Mouse (Mus musculus) myocyte (in vitro differentiated cells): ENCODE results near the gene Rusc2. TPM values are rescaled to one million over a fixed set of nuclear protein-coding genes. Genes with fewer than 3 reads are reported as not detected.

ENCODE experiments used
- H3K27me3 ChIP-seq: one replicate; pipeline ENCODE4 v1.6.1; 2011; ENCODE audit not compliant: control insufficient read depth, insufficient read depth, insufficient read length
- H3K36me3 ChIP-seq: one replicate; pipeline ENCODE4 v1.6.1; 2011; ENCODE audit not compliant: control insufficient read depth, insufficient read depth
- H3K4me2 ChIP-seq: one replicate; pipeline ENCODE4 v1.6.1; 2011; ENCODE audit warnings: low read depth, control low read depth
- H3K4me3 ChIP-seq: one replicate; pipeline ENCODE4 v1.5.1; 2011; ENCODE audit warnings: mild to moderate bottlenecking, control low read depth, moderate library complexity
- H3K79me2 ChIP-seq: one replicate; pipeline ENCODE4 v1.6.1; 2011; ENCODE audit not compliant: control insufficient read depth, insufficient read depth
- H3ac ChIP-seq: one replicate; pipeline ENCODE4 v1.6.1; 2011; ENCODE audit not compliant: control insufficient read depth, insufficient read length
- CEBPB ChIP-seq: IDR thresholded peaks from 2 replicates; pipeline ENCODE4 v1.6.1; 2011; ENCODE audit warnings: mild to moderate bottlenecking, moderate library complexity; ENCODE audit not compliant: poor library complexity, insufficient read depth, severe bottlenecking
- E2F4 ChIP-seq: IDR thresholded peaks from one replicate; pipeline ENCODE4 v1.6.1; 2011; ENCODE audit warnings: mild to moderate bottlenecking, control low read depth, moderate library complexity; ENCODE audit not compliant: insufficient read depth
- MAX ChIP-seq: IDR thresholded peaks from one replicate; pipeline ENCODE4 v1.6.1; 2011; ENCODE audit warnings: low read depth, mild to moderate bottlenecking, control low read depth
- MYOD1 ChIP-seq, 3 experiments: IDR thresholded peaks; one replicate each; pipeline ENCODE4 v1.6.1; 2011; ENCODE audit warnings: control low read depth in 2 of 3, low read depth in 2 of 3, mild to moderate bottlenecking in 2 of 3, moderate library complexity in 1 of 3; ENCODE audit not compliant: insufficient read length in 2 of 3, control insufficient read depth in 1 of 3
- MYOG ChIP-seq, 3 experiments: IDR thresholded peaks; one replicate each; pipeline ENCODE4 v1.6.1; 2011; ENCODE audit warnings: control low read depth in 2 of 3, low read depth in 2 of 3, mild to moderate bottlenecking in 2 of 3; ENCODE audit not compliant: insufficient read length in 2 of 3, control insufficient read depth in 1 of 3, insufficient read depth in 1 of 3
- POLR2A ChIP-seq: IDR thresholded peaks from one replicate; pipeline ENCODE4 v1.6.1; 2011; ENCODE audit warnings: low read depth, mild to moderate bottlenecking, control low read depth, moderate library complexity; ENCODE audit not compliant: insufficient read length
- POLR2AphosphoS2 ChIP-seq: IDR thresholded peaks from one replicate; pipeline ENCODE4 v1.6.1; 2011; ENCODE audit warnings: low read depth, control low read depth; ENCODE audit not compliant: insufficient read length
- REST ChIP-seq: IDR thresholded peaks from one replicate; pipeline ENCODE4 v1.6.1; 2011; ENCODE audit warnings: mild to moderate bottlenecking, control low read depth, moderate library complexity; ENCODE audit not compliant: insufficient read depth, insufficient read length
- SRF ChIP-seq: IDR thresholded peaks from one replicate; pipeline ENCODE4 v1.6.1; 2011; ENCODE audit warnings: low read depth; ENCODE audit not compliant: control insufficient read depth, insufficient read length
- TCF12 ChIP-seq: IDR thresholded peaks from one replicate; pipeline ENCODE4 v1.6.1; 2011; ENCODE audit warnings: mild to moderate bottlenecking, control low read depth; ENCODE audit not compliant: poor library complexity, insufficient read depth, severe bottlenecking
- TCF3 ChIP-seq: IDR thresholded peaks from one replicate; pipeline ENCODE4 v1.6.1; 2011; ENCODE audit warnings: low read depth, control low read depth; ENCODE audit not compliant: insufficient read length
- USF1 ChIP-seq: IDR thresholded peaks from one replicate; pipeline ENCODE4 v1.6.1; 2011; ENCODE audit warnings: low read depth, mild to moderate bottlenecking, control low read depth, moderate library complexity
- polyA plus RNA-seq: library from polyadenylated mRNA; unstranded; fragments of >200 nt; fragmentation: generic; extraction: Trizol; gene quantifications from one replicate; pipeline ENCODE4 v1.2.1, GENCODE M21; 2012; ENCODE audit warnings: missing spikeins

The Rusc2 gene
- polyA plus RNA-seq, 1 experiment: 28.2 TPM

DNA sequence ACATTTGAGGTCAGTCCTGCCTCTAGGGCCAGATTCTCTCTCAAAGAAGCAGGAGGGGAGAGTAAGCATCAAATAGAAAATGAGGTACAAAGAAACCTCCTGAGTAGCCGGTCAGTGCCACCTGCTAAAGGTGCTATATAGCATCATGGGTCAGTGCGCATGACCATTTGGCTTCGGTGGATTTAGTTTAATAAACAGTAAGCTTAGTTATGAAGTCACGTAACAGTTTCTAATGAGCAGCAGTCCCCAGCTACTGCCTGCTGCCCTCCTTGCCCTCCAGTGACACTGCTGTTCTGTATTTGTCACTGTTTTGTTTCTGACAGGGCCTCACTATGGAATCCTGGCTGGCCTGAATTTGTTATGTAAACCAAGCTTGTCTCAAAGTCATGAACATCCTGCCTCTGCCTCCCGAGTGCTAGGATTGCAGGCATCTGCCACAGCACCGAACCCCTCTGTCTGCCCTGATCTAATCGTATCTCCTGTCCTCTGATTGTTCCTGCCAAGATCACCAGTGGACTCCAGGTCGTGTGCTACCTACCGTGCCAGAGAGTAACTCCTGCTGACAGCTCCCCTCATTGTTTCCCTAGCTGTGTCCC, 8.2 kb downstream of the Rusc2 start:
- Histone ChIP-seq H3K27me3 (no peaks in the 10 kb centered on the region), H3ac (no peak overlapping the region), H3K4me3 (no peak overlapping the region), H3K79me2 (peaks cover 15% of the 10 kb centered on the region), H3K4me2 (no peak overlapping the region), H3K36me3 (no peaks in the 10 kb centered on the region)
- TF ChIP-seq REST (no peak), CEBPB (no peak), TCF3 (no peak), MYOD1 (IDR thresholded peaks at IDR 0.05; ENCODE audit: control insufficient read depth in 1 of 3, insufficient read length in 2 of 3, low read depth in 2 of 3) (no peak), E2F4 (no peak), MAX (no peak), SRF (no peak), MYOG (IDR thresholded peaks at IDR 0.05; ENCODE audit: control insufficient read depth in 1 of 3, insufficient read depth in 1 of 3, insufficient read length in 2 of 3, low read depth in 2 of 3) (no peak), POLR2AphosphoS2 (no peak), POLR2A (no peak), USF1 (no peak), TCF12 (no peak)

- no peak overlapping the region for H3ac ChIP-seq
- H3K4me3 ChIP-seq: no peak overlapping the region
- H3K36me3 ChIP-seq: no peaks in the 10 kb centered on the region
- peaks cover 3% of the 10 kb centered on the region for H3K79me2 ChIP-seq
- no peaks in the 10 kb centered on the region for H3K27me3 ChIP-seq
- no peak overlapping the region for H3K4me2 ChIP-seq
- no peak for TF ChIP-seq TCF12
- TF ChIP-seq USF1: no peak
- TF ChIP-seq POLR2A: no peak
- TF ChIP-seq CEBPB: no peak
- TF ChIP-seq SRF: no peak
- no peak for TF ChIP-seq TCF3
- no peak for TF ChIP-seq MYOD1 (IDR thresholded peaks at IDR 0.05; ENCODE audit: control insufficient read depth in 1 of 3, insufficient read length in 2 of 3, low read depth in 2 of 3)
- no peak for TF ChIP-seq MYOG (IDR thresholded peaks at IDR 0.05; ENCODE audit: control insufficient read depth in 1 of 3, insufficient read depth in 1 of 3, insufficient read length in 2 of 3, low read depth in 2 of 3)
- TF ChIP-seq E2F4: no peak
- no peak for TF ChIP-seq REST
- TF ChIP-seq POLR2AphosphoS2: no peak
Observed at GRCm38 (mm10) chr4:43391521-43392050, 9.8 kb downstream of the Rusc2 start.

- H3K79me2 ChIP-seq: peaks cover 8% of the 10 kb centered on the region
- H3ac ChIP-seq: no peak overlapping the region
- TF ChIP-seq SRF (peak; percentile 95), TCF12 (no peak), POLR2AphosphoS2 (peak; percentile 44), USF1 (no peak), POLR2A (peak; percentile 50), CEBPB (peak; percentile 69), E2F4 (no peak)
- peak overlapping the region; percentile 84 for H3K4me2 ChIP-seq
- no peaks in the 10 kb centered on the region for H3K36me3 ChIP-seq
- no peak overlapping the region for H3K4me3 ChIP-seq
- no peaks in the 10 kb centered on the region for H3K27me3 ChIP-seq
Observed at GRCm38 (mm10) chr4:43394345-43394891, 12.6 kb downstream of the Rusc2 start.

DNA sequence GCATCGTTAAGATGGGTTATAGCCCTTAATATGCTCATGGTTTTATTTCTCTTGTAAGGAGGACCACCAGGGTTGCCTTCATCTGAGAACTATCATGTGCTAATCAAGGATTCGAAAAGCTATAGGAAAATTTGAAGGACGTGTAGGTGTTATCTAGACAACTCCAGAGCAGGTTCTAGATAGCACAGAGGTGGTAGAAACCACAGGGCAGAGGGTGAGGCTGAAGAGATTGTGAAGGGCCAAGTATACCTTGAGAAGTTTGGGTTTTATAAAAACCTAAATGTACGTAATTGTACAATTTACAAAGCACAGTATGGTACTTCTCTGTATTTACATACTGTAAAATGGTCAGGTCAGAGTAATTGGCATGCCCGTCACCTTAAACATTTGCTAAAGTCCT, 13.4 kb downstream of the Rusc2 start:
- Histone ChIP-seq H3K4me2 (peak overlapping the region; percentile 84), H3K27me3 (no peaks in the 10 kb centered on the region), H3K36me3 (no peaks in the 10 kb centered on the region), H3K4me3 (no peak overlapping the region), H3K79me2 (peaks cover 10% of the 10 kb centered on the region), H3ac (no peak overlapping the region)
- TF ChIP-seq POLR2AphosphoS2 (no peak), CEBPB (no peak), TCF3 (no peak), USF1 (no peak), E2F4 (no peak), MAX (no peak), MYOG (IDR thresholded peaks at IDR 0.05; ENCODE audit: control insufficient read depth in 1 of 3, insufficient read depth in 1 of 3, insufficient read length in 2 of 3, low read depth in 2 of 3) (no peak), SRF (no peak), TCF12 (no peak), REST (no peak), MYOD1 (IDR thresholded peaks at IDR 0.05; ENCODE audit: control insufficient read depth in 1 of 3, insufficient read length in 2 of 3, low read depth in 2 of 3) (no peak), POLR2A (no peak)
